Mouse (Mus musculus): ENCODE results near the gene Ppdpf.

DNA sequence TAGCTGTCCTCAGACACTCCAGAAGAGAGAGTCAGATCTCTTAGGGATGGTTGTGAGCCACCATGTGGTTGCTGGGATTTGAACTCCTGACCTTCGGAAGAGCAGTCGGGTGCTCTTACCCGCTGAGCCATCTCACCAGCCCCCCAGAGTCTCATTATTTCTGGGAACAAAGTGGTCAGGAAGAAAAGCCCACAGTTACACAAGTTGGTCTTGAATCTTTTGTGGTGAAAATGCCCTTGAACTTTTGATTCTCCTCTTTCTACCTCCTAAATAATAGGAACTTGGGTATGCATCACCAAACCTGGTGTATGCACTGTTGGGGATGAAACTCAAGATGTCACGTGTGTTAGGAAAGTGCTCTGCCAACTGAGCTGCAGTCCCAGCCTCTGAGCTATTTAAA, 4.9 kb downstream of the Ppdpf start:
- TF ChIP-seq CTCF (IDR thresholded peaks at IDR 0.05; ENCODE audit: borderline replicate concordance, insufficient read depth, low read length) (no peak), POLR2A (IDR thresholded peaks at IDR 0.05; ENCODE audit: low read depth, low read length) (no peak)

All from embryonic fibroblast, embryonic 13.5 days (primary cell).